Mouse (Mus musculus) cortical plate, adult 2 months (tissue): Measurements from ENCODE around the gene Slit3.

Experiments
- CTCF ChIP-seq: fragments of 200-500 bp; IDR thresholded peaks from 2 replicates; pipeline ENCODE4 v1.5.1; 2011; ENCODE audit warnings: mild to moderate bottlenecking, control low read depth, low read length; ENCODE audit not compliant: insufficient read depth; ENCODE audit errors: extremely low read depth
- POLR2A ChIP-seq: fragments of 200-500 bp; IDR thresholded peaks from 2 replicates; pipeline ENCODE4 v1.6.1; 2011; ENCODE audit warnings: mild to moderate bottlenecking, low read length, control low read depth; ENCODE audit not compliant: insufficient read depth; ENCODE audit errors: extremely low read depth

- TF ChIP-seq CTCF (no peak), POLR2A (no peak)
Measured at GRCm38 (mm10) chr11:35350968-35351367, 229.9 kb downstream of the Slit3 start.
